Mouse (Mus musculus): ENCODE measurements around the gene Tor2a. TPM values are rescaled to one million over a fixed set of nuclear protein-coding genes. Genes with fewer than 3 reads are reported as not detected.

The Tor2a gene
- polyA plus RNA-seq, 2 experiments from 2014 or later: 64.5 to 84.5 TPM

DNA sequence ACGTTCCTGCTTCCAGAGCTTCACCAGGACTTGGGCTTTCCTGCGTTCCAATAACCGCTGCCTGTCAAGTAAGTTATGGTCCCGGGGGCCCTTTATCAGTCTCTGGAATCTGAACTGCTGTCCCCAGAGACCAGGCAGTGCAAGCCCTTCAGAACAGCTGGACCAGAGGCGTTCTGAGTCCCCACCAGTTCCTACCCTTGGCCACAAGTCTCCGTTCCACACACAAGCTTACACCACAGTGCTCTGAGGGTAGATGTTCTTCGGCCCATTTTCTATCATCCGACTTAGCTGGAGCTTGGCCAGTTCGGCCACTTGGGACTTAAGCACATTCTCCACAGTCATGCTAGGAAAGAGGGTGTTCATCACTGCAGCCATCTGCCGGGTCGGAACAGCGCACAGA, 10.2 kb downstream of the Tor2a start:
- ATAC-seq: no peak

DNA sequence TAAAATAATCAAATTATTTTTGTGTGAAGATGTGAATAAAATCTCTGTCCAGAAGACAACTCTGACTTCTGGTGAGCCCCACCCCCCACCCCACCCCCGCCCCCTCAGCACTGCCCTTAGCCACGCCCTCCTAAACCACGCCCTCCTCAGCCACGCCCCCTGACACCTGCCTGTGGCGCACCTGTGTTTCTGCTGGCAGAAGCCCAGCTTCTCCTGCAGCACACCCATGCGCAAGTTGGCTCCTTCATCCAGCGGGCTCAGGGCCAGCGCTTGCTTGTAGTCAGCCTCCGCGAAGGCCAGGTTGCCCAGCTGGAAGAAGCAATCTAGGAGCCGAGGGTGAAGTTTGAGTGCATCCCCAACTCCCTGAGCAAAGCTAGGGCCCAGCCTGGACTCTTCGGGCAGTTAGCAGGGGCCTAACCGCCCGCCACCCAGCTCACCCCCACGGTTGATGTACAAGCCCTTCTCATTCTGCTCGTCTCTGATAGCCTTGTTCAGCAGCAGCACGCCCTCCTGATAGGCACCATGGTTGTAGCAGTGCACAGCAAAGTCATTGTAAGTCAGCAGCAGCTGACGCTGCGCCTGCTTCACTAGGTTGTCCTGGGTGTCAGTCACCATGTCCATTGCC, 11.7 kb downstream of the Tor2a start:
- no peak for ATAC-seq

DNA sequence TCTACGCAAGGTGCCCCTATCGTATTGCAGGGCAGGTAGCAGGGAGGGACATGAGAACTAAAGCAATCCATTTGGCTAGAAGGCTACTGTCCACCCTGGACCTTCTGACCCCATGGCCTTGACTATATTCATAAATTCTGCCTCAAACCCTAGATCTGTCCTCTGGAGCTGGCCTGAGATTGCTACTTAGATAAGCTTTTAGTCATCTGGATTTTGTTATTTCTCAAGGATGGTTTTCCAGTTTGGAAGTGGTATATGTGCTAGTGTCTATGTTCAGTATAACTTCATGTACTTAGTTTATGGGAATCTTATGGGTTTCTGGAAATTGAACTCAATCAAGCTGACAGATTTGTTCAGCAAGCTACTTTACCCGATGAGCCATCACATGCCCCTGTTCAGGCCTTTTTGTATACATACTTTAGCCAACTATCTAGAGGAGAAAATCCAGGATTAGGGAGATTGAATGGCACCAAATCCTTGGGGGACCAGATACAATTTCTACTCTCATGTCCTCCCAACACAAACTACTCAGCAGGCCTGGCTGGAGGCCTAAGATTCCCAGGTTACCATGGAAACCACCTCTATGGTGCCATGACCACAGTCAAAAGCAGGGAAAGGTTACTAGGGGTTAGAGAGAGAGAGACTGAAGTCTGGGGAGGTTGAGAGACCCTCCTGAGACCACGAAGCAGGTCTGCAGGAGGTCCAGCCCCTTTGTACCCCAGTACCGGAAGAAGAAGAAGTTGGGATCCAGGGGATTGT, 12.5 kb downstream of the Tor2a start:
- no peak for ATAC-seq

DNA sequence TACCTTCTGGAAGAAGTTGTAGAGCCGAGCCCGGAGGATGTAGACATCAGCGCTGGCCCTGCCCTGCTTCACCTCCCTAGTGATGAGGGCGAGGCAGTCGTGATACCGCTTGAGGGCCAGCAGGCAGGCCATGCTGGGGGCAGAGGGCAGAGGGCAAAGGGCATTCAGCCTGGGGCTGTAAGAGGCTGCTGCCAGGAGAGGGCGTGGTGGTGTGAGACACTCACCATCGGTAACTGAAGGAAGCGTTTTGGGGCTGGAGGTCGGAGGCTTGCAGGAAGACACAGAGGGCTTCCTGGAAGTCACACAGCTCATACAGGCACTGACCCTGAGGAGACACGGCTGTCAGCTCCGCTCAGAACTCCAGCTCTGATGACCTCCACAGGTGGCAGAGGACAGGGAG, 14.9 kb downstream of the Tor2a start:
- ATAC-seq: no peak

DNA sequence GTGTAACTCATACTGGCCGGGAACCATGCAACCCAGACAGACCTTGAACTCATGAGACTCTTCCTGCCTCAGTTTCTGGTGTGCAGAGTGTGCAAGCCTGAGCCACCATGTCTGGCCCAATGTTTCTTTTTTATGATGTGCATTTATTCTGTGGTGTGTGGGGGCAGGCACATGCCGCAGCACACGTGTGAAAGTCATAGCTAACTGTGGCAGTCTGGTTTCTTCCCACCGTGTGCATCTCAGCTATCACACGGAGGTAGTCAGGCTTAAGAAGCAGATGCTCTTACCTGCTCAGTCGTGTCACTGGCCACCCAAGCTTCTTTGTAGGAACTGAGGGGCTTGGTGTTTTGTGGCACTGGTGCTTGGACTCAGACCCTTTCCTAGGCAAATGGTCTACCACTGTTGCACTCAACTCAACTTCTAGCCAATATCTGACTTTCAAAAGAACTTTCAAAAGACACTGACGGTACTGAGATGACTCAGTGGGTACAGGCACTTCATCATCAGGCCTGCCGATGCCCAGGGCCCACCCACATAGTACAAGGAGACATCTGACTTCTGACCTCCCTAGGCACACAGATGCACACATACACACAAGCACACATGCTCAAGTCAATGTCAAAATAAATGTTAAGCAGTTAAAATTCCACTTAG, 15.7 kb downstream of the Tor2a start:
- no peak for ATAC-seq

DNA sequence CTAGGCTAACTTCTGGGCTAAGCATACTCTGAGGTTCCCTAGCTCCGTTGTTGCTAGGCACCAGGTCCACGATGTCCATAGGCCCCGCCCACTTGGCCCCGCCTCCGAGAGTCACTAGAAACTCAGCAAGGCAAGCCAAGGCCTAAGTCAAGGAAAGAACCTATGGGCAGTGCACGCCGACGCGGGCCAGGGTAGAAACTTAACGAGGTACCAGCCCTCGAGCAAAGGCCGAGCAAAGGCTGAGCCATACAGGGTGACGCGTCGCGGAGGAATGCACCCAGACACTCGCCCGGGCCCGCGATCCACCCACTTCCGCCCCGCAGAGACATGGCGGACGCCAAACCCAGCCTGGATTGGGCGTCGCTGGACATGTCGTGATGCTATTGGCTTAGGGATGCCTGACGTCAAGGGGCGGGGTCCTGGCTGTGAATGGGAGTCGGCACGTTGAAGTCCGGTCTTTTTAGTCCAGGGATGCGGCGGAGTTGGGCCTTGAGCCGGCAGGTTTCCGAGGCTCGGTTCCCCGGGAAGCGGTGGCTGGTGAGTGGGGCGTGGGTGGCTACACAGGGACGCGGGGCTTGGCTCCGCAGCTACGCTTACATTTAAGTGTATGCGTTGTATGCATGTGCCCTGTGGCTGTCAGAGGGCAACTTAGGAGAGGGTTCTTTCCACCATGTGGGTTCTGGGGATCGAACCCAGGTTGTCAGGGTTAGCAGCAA, 18.5 kb downstream of the Tor2a start, which contains the start of the genes Ttc16 and Ptrh1:
Gene Ttc16 (minus strand): TSS at position 275 of the 716 bp plus-strand sequence.
Gene Ptrh1 (plus strand): TSS at position 428 of the 716 bp plus-strand sequence.
- peak; percentile 98 for ATAC-seq

DNA sequence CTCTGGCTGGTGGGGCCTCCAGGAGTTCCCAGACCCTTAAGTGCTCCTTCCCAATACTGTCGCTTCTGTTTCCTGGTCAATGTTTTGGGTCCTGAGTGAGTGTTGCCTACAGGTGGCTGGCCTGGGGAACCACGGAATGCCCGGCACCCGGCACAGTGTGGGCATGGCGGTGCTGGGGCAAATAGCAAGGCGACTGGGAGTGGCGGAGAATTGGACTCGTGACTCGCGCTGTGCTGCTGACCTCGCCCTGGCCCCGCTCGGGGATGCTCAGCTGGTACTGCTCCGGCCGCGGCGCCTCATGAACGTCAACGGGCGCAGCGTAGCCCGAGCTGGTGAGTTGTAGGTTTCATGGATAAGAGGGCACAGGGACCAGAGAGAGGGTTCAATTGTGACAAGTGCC, 19.2 kb downstream of the Tor2a start:
- no peak for ATAC-seq

DNA sequence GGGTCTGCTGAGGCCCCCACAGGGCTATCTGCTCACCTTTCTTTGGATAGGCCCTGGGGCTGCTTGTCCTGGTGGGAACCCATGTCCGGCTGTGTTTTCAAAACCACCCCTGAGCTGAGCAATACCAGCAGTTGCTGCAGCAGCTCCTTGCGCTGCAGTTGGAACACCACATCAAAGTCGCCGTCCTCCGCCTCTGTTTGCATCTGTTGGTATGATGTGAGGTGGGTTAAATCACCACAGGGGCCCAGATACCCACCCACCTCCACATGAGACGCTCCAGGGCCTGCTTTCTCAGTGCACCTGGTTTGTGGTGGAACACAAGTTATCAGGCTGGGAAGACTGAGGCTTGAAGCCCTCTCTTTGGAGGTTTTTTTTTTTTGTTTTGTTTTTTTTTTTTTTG, 21.0 kb downstream of the Tor2a start:
- no peak for ATAC-seq

DNA sequence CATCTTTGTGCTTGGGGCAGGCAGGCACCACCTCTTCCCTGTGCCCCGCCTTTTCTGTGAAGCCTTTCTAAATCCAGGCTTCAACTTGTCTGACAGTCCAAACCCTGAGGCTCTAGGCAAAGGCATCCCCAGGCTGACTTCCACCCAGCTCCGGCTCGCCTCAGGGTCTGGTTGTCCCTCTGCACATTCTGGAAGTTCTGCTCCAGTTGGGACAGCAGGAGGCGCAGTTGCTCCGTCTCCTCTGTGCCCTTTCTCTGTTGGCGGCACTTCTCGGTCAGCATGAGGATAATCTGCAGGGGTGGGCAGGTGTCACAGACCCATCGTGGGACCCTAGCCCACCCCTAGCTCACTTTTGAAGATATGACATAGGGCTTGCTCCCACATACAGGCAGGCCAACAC, 22.1 kb downstream of the Tor2a start:
- no peak for ATAC-seq

DNA sequence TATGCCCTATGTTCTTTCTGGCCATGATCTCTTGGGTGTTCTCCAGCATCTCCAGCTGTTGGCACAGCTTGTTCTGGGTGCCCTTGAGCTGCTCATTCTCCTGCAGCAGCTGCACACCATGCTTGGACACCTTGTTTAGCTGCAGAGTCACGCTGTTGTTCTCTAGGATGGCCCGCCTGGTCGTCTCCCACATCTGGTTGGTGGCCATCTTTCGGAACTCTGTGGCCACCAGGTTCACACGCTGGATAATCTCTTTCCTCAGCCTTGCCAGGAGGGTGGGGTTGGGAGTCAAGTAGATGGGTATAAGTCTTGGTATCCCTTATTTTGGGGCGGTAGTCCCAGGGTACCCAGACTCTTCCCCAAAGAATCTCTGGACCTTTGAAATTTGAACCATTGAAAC, 22.7 kb downstream of the Tor2a start:
- no peak for ATAC-seq

DNA sequence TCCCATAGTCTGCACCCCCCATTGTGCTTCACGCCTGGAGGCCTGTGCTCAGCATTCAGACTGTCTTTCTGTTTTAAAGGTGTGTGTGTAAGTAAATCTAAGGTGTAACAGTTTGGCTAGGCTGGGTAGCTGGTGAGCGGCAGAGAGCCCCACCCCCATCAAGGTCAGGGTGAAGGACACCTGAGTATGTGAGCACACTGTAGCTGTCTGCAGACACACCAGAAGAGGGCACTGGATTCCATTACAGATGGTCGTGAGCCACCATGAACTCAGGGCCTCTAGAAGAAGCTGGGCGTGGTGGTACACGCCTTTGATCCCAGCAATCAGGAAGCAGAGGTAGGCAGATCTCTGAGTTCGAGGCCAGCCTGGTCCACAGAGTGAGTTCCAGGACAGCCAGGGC, 24.7 kb downstream of the Tor2a start:
- no peak for ATAC-seq

DNA sequence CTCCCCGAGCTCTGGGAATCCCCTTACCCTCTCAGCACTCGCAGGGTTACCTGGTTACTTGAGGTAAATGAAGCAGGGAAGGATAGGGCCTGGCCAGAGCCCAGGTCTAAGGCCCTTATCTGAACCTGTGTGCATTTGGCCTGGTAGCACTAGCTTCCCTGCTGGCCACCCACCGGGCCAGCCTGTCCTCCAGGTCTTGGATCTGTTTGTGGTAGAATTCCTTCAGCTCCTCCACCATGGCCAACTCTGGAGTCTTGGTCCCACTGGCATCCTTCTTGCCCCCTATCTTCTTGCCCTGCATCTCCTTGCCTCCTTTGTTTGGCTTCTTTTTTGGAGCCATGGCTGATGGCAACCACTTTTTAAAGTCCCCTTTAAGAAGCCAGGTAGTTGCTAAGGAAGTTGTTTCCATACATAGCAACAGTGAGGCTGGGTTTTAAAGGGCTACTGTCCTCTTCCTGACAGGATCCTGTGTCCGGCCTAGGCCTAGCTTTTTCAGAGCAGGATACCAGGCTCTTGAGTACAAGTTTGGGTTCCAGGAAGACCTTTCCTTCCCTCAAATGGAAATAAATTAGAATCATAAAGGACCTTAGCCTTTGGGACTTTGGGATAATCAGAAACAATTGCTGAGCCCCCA, 27.1 kb downstream of the Tor2a start, which contains the start of gene Cfap157:
Gene Cfap157 (minus strand): TSS at position 381 of the 634 bp plus-strand sequence.
- no peak for ATAC-seq

DNA sequence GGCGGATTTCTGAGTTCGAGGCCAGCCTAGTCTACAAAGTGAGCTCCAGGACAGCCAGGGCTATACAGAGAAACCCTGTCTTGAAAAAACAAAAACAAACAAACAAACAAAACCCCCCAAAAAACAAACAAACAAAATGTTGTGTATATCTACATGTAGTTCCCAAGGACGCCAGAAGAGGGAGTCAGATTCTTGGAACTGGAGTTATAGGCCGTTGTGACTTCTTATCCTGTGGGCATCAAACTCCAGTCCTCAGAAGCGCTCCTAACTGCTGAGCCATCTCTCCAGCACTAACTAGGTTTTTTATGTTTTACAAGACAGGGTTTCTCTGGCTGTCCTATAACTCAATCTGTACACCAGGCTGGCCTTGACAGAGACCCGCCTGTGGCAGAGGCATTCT, 30.1 kb downstream of the Tor2a start:
- ATAC-seq: no peak

DNA sequence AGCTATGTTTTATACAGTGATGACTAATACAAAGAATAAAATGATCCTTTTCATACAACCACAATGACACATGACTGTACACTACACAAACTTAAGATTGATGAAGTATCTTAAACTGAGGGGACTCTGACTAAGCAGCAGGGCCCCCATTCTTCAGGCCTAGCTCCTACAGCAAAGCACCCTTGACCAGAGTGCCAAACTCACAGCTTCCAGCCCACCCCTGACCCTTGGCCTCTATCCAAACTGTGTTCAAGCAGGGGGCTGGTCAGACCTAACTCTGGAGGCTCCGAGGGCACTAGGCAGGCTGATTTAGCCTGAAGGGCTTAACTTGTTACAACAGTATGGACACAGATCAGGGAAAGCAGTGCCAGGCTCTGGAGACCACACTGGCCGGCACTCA, 31.5 kb downstream of the Tor2a start:
- no peak for ATAC-seq

DNA sequence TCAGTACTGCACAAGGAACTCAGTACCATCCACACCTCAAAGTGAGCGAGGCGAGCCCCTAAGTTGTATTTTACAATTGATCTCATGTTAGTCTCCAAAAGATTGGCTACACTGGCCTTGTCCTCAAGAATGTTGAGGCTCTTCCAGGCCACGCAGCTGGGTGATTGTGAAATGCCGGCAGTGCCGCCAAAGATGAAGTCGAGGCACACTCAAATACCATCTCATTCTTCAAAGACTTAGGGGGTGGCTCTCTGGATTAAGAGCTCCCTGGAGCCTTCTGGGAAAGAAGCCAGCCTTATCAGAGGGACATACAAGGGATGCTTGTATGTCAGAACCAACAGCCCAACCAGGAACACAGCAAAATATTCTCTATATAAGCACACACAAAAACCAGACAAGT, 34.3 kb downstream of the Tor2a start:
- no peak for ATAC-seq

DNA sequence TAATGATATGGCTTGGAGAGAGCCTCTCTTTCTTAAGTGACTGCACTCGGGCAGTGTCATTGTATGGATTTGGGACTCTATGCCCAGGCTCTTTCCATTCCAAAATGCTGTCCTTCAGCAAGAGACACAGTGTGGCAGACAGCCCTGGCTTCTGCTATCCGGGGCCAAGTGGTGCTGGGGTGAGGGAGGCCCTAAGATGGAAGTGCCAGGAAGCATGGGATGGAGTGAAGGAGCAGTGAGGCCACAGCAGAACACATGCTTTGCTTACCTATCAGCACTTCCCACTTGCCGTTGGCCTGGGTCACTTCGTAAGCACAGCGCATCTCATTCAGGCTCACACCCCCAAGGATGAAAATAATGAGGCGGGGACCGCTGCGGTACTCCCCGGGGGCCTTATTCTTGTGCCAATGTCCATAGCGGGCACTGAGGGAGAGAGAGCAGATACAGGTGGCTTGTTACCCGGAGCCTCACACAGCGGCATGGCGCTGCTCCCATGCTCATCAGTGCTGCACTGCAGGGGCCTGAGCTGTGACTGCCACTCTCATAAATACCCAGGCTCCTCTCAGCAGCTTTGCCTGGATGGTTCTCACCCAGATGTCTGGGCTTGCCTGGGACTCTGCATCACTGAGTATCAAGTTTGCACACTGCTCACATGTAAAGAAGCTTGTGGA, 38.8 kb downstream of the Tor2a start:
- ATAC-seq: no peak

DNA sequence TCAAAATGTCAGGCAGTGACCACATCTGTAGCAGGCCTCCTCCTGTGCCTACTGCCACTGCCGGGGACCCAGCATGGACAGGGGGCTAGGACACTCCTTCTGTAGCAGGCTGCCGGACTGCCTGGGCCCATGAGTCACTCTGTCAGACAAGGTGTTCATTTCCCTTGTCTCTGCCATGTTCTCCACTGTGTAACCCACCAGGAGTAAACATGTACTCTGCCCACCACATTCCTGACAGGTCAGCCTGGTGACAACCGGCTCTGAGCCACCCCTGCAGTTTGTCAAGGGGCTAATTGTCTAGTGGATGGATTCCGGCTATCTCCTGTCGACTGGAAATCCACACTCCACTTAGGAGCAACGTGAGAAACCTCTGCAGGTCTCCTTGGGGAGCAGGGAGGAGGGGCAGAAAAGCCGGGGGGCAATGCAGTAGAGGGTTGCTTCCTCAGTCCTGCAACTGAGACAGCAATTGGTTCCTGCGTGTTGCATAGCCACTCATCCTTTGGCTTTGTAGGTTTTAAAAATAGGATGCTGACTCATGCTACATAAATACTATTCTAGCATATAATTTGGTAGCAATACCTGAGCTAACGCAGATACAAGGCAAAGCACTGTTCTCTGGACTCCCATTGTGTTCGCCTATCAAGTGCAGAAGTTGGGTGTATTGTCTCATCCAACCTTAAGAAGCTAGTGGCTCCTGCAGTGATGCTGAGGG, 41.4 kb downstream of the Tor2a start:
- no peak for ATAC-seq

DNA sequence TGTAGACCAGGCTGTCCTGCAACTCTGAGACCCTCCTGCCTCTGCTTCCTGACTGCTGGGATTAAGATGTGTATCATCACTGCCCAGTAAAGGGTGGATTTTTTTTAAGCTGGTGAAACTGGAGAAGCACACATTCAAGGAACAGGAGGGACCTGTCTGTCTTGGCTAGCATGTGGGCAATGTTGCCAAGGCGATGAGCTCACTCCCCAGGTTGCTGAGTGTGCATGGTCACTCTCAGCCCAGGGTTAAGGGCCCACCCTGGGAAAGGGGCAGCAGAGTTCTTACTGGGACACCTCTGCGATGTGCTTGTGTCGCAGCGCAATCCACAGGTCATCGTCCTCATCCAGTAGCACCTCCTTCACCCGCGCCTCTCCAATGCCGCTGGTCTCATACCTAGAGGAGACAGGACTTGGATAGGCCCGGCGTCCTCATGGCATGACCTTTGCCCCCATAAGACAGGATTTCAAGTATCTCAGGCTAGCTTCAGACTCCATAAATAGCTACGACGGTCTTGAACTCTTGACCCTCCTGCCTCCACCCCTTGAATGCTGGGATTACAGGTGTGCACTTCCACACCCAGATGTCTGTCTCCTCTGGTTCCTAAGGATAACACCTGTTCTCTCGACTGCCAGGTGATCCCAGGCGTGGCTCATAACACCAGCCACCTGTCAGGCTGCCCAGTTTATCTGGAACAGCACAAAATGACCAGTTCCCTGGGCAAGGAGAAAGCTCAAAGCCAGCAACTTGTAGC, 52.0 kb downstream of the Tor2a start:
- ATAC-seq: no peak
